Mouse (Mus musculus) midbrain, embryonic 16.5 days (tissue): ENCODE results near the gene Vmn1r77. TPM values are rescaled to one million over a fixed set of nuclear protein-coding genes. Genes with fewer than 3 reads are reported as not detected.
"Not testable (repeated sequence)": the region's sequence is repeated elsewhere in the genome, so short reads cannot be mapped to it uniquely, and the experiment has no call there.

Source experiments
- ATAC-seq: fragments of 200-750 bp; cut with Nextera tagmentation; 2 replicates; pipeline ENCODE4 v1.8.0; 2017; ENCODE audit warnings: moderate TSS enrichment
- H3K27ac ChIP-seq: fragments of 300-500 bp; sonication (generic); 2 replicates; pipeline ENCODE4 v1.5.1; 2014; ENCODE audit warnings: mild to moderate bottlenecking, low read length, mixed read lengths
- H3K27me3 ChIP-seq: fragments of 300-500 bp; sonication (generic); 2 replicates; pipeline ENCODE4 v1.6.1; 2014; ENCODE audit warnings: low read depth, low read length, mixed read lengths; ENCODE audit not compliant: control insufficient read depth, insufficient read depth
- H3K36me3 ChIP-seq: fragments of 300-500 bp; sonication (generic); 2 replicates; pipeline ENCODE4 v1.6.1; 2014; ENCODE audit warnings: mild to moderate bottlenecking, low read length, moderate library complexity, mixed read lengths; ENCODE audit not compliant: control insufficient read depth, insufficient read depth
- H3K4me1 ChIP-seq: fragments of 300-500 bp; sonication (generic); 2 replicates; pipeline ENCODE4 v1.6.1; 2014; ENCODE audit warnings: mild to moderate bottlenecking, low read length, mixed read lengths; ENCODE audit not compliant: control insufficient read depth, insufficient read depth
- H3K4me2 ChIP-seq: fragments of 300-500 bp; sonication (generic); 2 replicates; pipeline ENCODE4 v1.6.1; 2014; ENCODE audit warnings: mild to moderate bottlenecking, low read length, mixed read lengths
- H3K4me3 ChIP-seq: fragments of 300-500 bp; sonication (generic); 2 replicates; pipeline ENCODE4 v1.5.1; 2014; ENCODE audit warnings: low read depth, mild to moderate bottlenecking, low read length, moderate library complexity, mixed read lengths
- H3K9ac ChIP-seq: fragments of 300-500 bp; sonication (generic); 2 replicates; pipeline ENCODE4 v1.6.1; 2014; ENCODE audit warnings: low read depth, low read length, mixed read lengths
- H3K9me3 ChIP-seq: fragments of 300-500 bp; sonication (generic); replicated peaks from 2 replicates; pipeline ENCODE4 v1.6.1; 2014; ENCODE audit warnings: mild to moderate bottlenecking, low read length, mixed read lengths; ENCODE audit not compliant: control insufficient read depth, poor library complexity, severe bottlenecking
- WGBS: fragments of 180-500 bp; shearing (Covaris S2); extraction: QIAGEN DNeasy Blood & Tissue Kit; methylation state at CpG from one replicate; pipeline ENCODE4 v1.1.7; 2014; 5-methylcytosine and 5-hydroxymethylcytosine counted together
- polyA plus RNA-seq: library from polyadenylated mRNA; unstranded; fragments of >200 nt; fragmentation: Nextera tagmentation; extraction: Ambion mirVana; gene quantifications from 2 replicates; pipeline ENCODE4 v1.2.1, GENCODE M21; 2015

The Vmn1r77 gene
- polyA plus RNA-seq = not detected in 2 replicates

GRCm38 (mm10) chr7:12036452-12036851, at the start of gene Vmn1r77:
Vmn1r77 (plus strand) TSS chr7:12036752.
- ATAC-seq = not testable (repeated sequence)

DNA sequence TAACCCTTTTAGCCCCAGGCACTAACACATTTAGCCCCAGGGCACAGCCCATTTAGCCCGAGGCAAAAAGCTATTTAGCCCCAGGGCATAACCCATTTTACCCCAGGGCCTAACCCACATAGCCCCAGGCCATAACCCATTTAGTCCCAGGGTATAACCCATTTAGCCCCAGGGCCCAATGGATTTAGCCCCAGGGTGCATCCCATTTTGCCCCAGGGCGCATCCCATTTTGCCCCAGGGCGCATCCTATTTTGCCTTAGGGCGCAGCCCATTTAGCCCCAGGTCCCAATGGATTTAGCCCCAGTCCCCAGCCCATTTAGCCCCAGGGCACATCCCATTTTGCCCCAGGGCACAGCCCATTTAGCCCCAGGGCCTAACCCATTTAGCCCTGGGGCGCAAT, 25.1 kb upstream of the Vmn1r77 start:
- not testable (repeated sequence) for H3K4me3 ChIP-seq, H3K27me3 ChIP-seq, H3K4me1 ChIP-seq, ATAC-seq, H3K4me2 ChIP-seq, H3K36me3 ChIP-seq, H3K27ac ChIP-seq, H3K9ac ChIP-seq
- 97% methylated on average over 5 of the region's 5 CpGs for WGBS
- H3K9me3 ChIP-seq = peaks cover 52% of the 10 kb centered on the region

More at GRCm38 (mm10) chr7:12036452-12036851, at the start of gene Vmn1r77:
- H3K27ac ChIP-seq, H3K9me3 ChIP-seq, H3K4me2 ChIP-seq, H3K36me3 ChIP-seq, H3K9ac ChIP-seq, H3K27me3 ChIP-seq, H3K4me3 ChIP-seq, H3K4me1 ChIP-seq: not testable (repeated sequence)

- H3K4me1 ChIP-seq, H3K27me3 ChIP-seq, H3K27ac ChIP-seq, H3K4me3 ChIP-seq, ATAC-seq, H3K9ac ChIP-seq, H3K36me3 ChIP-seq, H3K4me2 ChIP-seq: not testable (repeated sequence)
- 93% methylated on average over 3 of the region's 3 CpGs for WGBS
- peaks cover 61% of the 10 kb centered on the region for H3K9me3 ChIP-seq
Observed at GRCm38 (mm10) chr7:12012392-12012791, 24.2 kb upstream of the Vmn1r77 start.

GRCm38 (mm10) chr7:12013106-12013505, 23.4 kb upstream of the Vmn1r77 start:
- no peak overlapping the region for H3K4me3 ChIP-seq

GRCm38 (mm10) chr7:12017829-12018228, 18.7 kb upstream of the Vmn1r77 start:
- not testable (repeated sequence) for H3K4me3 ChIP-seq, H3K27ac ChIP-seq, ATAC-seq, H3K4me1 ChIP-seq, H3K4me2 ChIP-seq, H3K36me3 ChIP-seq, H3K9ac ChIP-seq, H3K27me3 ChIP-seq
- WGBS = 93% methylated on average over 2 of the region's 2 CpGs
- H3K9me3 ChIP-seq = peaks cover 50% of the 10 kb centered on the region

More at GRCm38 (mm10) chr7:12013106-12013505, 23.4 kb upstream of the Vmn1r77 start:
- no peaks in the 10 kb centered on the region for H3K36me3 ChIP-seq
- H3K9ac ChIP-seq = no peak overlapping the region
- no peak overlapping the region for H3K27ac ChIP-seq
- no peak for ATAC-seq
- 82% methylated on average over 4 of the region's 4 CpGs for WGBS
- H3K9me3 ChIP-seq = peaks cover 65% of the 10 kb centered on the region
- H3K4me1 ChIP-seq = no peaks in the 10 kb centered on the region
- H3K27me3 ChIP-seq = no peaks in the 10 kb centered on the region
- no peak overlapping the region for H3K4me2 ChIP-seq

DNA sequence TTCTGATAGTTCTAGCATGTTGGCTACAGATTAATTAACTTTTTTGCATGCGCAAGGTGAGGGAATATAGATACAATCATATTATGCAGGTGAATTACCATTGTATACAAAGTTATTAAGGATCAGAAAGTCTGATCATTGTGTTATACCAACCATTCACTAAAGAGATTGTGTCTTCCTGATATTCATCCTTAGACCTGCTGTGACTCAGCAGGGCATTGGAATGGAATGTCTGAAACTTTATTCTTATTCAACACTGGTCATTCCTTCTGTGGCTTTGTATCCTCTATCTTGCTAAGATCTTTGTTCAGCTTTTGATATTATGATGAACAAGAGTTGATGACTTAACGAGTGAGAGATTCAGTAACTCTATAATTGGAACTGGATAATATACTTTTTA, 4.1 kb downstream of the Vmn1r77 start:
- Histone ChIP-seq H3K9me3 (peaks cover 7% of the 10 kb centered on the region), H3K9ac (no peak overlapping the region), H3K36me3 (no peaks in the 10 kb centered on the region), H3K27ac (no peak overlapping the region), H3K27me3 (no peaks in the 10 kb centered on the region), H3K4me1 (no peaks in the 10 kb centered on the region), H3K4me2 (no peak overlapping the region), H3K4me3 (no peak overlapping the region)
- 67% methylated on average over 2 of the region's 2 CpGs for WGBS
- ATAC-seq = no peak

Other genes starting within 250 kb of the Vmn1r77 start
- gene Vmn1r74, start 202.8 kb upstream of the Vmn1r77 start, polyA plus RNA-seq = not detected in 2 replicates
- gene Vmn1r75, start 162.1 kb upstream of the Vmn1r77 start, polyA plus RNA-seq = not detected in 2 replicates
- not detected in 2 replicates for gene Vmn1r76, start 98.5 kb upstream of the Vmn1r77 start, polyA plus RNA-seq
- not detected in 2 replicates for gene Vmn1r78, start 113.5 kb downstream of the Vmn1r77 start, polyA plus RNA-seq
- not detected in 2 replicates for gene Vmn1r79, start 134.5 kb downstream of the Vmn1r77 start, polyA plus RNA-seq
- gene Vmn1r80, start 152.5 kb downstream of the Vmn1r77 start, polyA plus RNA-seq = not detected in 2 replicates
- gene Vmn1r81, start 231.5 kb downstream of the Vmn1r77 start, polyA plus RNA-seq = not detected in 2 replicates